Mouse (Mus musculus) intestine, postnatal 0 days (tissue): ENCODE results near the gene Katnbl1. TPM values are rescaled to one million over a fixed set of nuclear protein-coding genes. Genes with fewer than 3 reads are reported as not detected.
A peak's percentile ranks its signal among the peaks of the same experiment; 100 is the strongest.

Experiments
- ATAC-seq: fragments of 200-750 bp; cut with Nextera tagmentation; 2 replicates; pipeline ENCODE4 v1.8.0; 2017; ENCODE audit warnings: mild to moderate bottlenecking, moderate TSS enrichment, moderate library complexity
- H3K27ac ChIP-seq: fragments of 300-500 bp; sonication (generic); 2 replicates; pipeline ENCODE4 v1.5.1; 2014; ENCODE audit warnings: mild to moderate bottlenecking, low read depth, low read length, moderate library complexity
- H3K27me3 ChIP-seq: fragments of 300-500 bp; sonication (generic); replicated peaks from 2 replicates; pipeline ENCODE4 v1.6.1; 2014; ENCODE audit warnings: low read length, mixed read lengths; ENCODE audit not compliant: control insufficient read depth, insufficient read depth
- H3K36me3 ChIP-seq: fragments of 300-500 bp; sonication (generic); 2 replicates; pipeline ENCODE4 v1.6.1; 2014; ENCODE audit warnings: mild to moderate bottlenecking, moderate library complexity; ENCODE audit not compliant: control insufficient read depth, insufficient read depth
- H3K4me1 ChIP-seq: fragments of 300-500 bp; sonication (generic); replicated peaks from 2 replicates; pipeline ENCODE4 v1.6.1; 2014; ENCODE audit warnings: antibody characterized with exemption, low read length, mixed read lengths; ENCODE audit not compliant: control insufficient read depth, insufficient read depth
- H3K4me2 ChIP-seq: fragments of 300-500 bp; sonication (generic); replicated peaks from 2 replicates; pipeline ENCODE4 v1.6.1; 2014; ENCODE audit warnings: low read depth, mild to moderate bottlenecking, moderate library complexity
- H3K4me3 ChIP-seq: fragments of 300-500 bp; sonication (generic); 2 replicates; pipeline ENCODE4 v1.5.1; 2014; ENCODE audit warnings: low read depth, low read length
- H3K9ac ChIP-seq: fragments of 300-500 bp; sonication (generic); 2 replicates; pipeline ENCODE4 v1.6.1; 2014; ENCODE audit warnings: mild to moderate bottlenecking, low read depth, low read length
- H3K9me3 ChIP-seq: fragments of 300-500 bp; sonication (generic); 2 replicates; pipeline ENCODE4 v1.6.1; 2016; ENCODE audit warnings: mixed run types; ENCODE audit not compliant: control insufficient read depth
- CTCF ChIP-seq: sonication (generic); IDR thresholded peaks from 2 replicates; pipeline ENCODE4 v1.5.1; 2016; ENCODE audit warnings: low read depth, mild to moderate bottlenecking, control low read depth, antibody characterized with exemption, moderate library complexity
- WGBS: fragments of 180-500 bp; shearing (Covaris S2); extraction: QIAGEN DNeasy Blood & Tissue Kit; methylation state at CpG from one replicate; pipeline ENCODE4 v1.1.7; 2014; 5-methylcytosine and 5-hydroxymethylcytosine counted together
- polyA plus RNA-seq: library from polyadenylated mRNA; unstranded; fragments of >200 nt; fragmentation: Nextera tagmentation; extraction: Ambion mirVana; gene quantifications from 2 replicates; pipeline ENCODE4 v1.2.1, GENCODE M21; 2015

The Katnbl1 gene
- polyA plus RNA-seq, 1 experiment from 2014 or later, result 17.0 TPM

DNA sequence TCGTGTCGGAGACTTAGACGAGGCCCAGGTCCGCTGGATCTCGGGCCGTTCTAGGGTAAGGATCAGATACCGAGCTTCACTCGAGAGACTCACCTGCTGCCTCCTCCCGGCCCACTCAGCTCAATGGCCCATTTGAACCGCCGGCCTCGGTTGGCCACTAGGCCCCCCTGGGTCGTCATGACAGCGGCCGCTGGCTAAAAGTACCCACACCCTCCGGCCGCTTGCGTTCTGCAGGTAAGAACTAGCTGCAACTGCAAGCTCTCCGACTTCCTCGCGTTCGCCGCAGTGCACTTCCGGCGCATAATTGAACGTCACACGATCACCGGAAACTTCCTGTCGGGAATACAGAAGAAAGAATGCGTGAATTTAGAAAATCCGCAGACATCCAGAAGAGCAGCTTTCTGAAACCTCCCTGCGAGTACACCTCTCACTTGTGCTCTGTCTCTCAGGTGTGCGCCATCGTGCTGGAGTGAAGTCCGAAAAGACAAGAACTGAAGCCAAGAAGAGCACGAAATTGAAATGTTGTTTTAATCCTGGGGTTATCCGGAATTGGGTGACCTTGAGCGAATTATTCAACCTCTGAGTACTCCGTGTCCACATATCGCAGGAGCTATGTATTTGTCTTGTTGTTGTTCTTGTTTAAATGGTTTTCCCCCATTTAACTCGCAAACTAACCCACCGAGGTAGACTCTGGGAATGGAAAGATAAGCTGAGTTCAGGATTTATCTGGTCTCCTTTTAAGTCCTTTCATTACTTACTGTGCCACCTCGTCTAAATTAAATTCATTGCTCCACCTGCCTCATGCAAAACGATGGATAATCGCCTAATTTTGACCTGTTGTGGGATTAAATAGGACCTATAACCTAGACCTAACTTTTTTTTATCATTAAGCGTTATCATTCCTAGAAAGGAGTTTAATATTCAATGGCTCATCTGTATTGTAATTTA is 11.0 kb upstream of the Katnbl1 start, which contains the start of gene Emc4:
Gene Emc4 (minus strand): TSS at position 302 of the 948 bp plus-strand sequence.
- peak within 1 kb of the TSS; percentile 73 for H3K9ac ChIP-seq
- peak within 1 kb of the TSS; percentile 87 for H3K4me2 ChIP-seq
- no peaks in the 10 kb centered on the region; the same call in 1 of the 2 replicates for H3K4me1 ChIP-seq
- TF ChIP-seq CTCF, result no peak
- H3K9me3 ChIP-seq, result no peaks in the 10 kb centered on the region
- 1% methylated on average over 46 of the region's 46 CpGs for WGBS
- H3K4me3 ChIP-seq, result peak within 1 kb of the TSS; percentile 89
- H3K36me3 ChIP-seq, result peaks cover 7% of the 10 kb centered on the region
- peak; percentile 89 for ATAC-seq
- H3K27ac ChIP-seq, result peak within 1 kb of the TSS; percentile 73
- H3K27me3 ChIP-seq, result no peaks in the 10 kb centered on the region

GRCm38 (mm10) chr2:112369941-112370340 is 9.1 kb upstream of the Katnbl1 start:
- no peaks in the 10 kb centered on the region for H3K9me3 ChIP-seq
- no peaks in the 10 kb centered on the region; the same call in 1 of the 2 replicates for H3K4me1 ChIP-seq
- WGBS, result 38% methylated on average over 5 of the region's 5 CpGs
- no peak overlapping the region for H3K9ac ChIP-seq
- no peaks in the 10 kb centered on the region for H3K27me3 ChIP-seq
- H3K36me3 ChIP-seq, result no peaks in the 10 kb centered on the region
- TF ChIP-seq CTCF, result no peak
- ATAC-seq, result no peak
- H3K4me2 ChIP-seq, result no peak overlapping the region
- no peak overlapping the region for H3K27ac ChIP-seq
- no peak overlapping the region for H3K4me3 ChIP-seq

- Histone ChIP-seq H3K36me3 (no peaks in the 10 kb centered on the region), H3K4me3 (no peak overlapping the region), H3K9ac (no peak overlapping the region), H3K4me1 (no peaks in the 10 kb centered on the region), H3K9me3 (no peaks in the 10 kb centered on the region), H3K27me3 (no peaks in the 10 kb centered on the region), H3K27ac (no peak overlapping the region), H3K4me2 (no peak overlapping the region)
- 48% methylated on average over 4 of the region's 4 CpGs for WGBS
- no peak for ATAC-seq
- no peak for TF ChIP-seq CTCF
Measured at GRCm38 (mm10) chr2:112373141-112373540, 5.9 kb upstream of the Katnbl1 start.

DNA sequence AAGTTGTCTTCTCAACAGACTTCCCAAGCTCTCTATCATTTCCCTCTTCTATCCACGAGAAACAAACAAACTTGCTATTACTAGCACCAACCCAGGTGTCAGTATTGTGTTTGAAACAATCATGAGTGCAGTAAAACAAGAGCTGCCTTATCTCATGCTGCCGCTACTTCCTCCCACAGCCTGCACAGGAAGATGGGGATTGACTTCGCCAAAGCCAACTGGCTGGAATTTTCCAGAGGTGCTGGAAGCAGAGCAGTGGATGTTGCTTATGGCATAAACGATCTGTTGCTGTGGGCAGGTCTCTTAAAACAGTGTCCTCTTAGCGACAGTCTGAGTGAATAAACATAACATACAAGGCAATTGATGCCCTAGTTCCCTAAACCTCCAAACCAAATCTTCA is 4.4 kb upstream of the Katnbl1 start:
- WGBS, result 39% methylated on average over 5 of the region's 5 CpGs
- no peak overlapping the region for H3K4me2 ChIP-seq
- no peak overlapping the region for H3K9ac ChIP-seq
- H3K9me3 ChIP-seq, result no peaks in the 10 kb centered on the region
- no peaks in the 10 kb centered on the region for H3K4me1 ChIP-seq
- no peak overlapping the region for H3K4me3 ChIP-seq
- no peak overlapping the region for H3K27ac ChIP-seq
- no peaks in the 10 kb centered on the region for H3K36me3 ChIP-seq
- no peak for ATAC-seq
- H3K27me3 ChIP-seq, result no peaks in the 10 kb centered on the region
- TF ChIP-seq CTCF, result no peak

DNA sequence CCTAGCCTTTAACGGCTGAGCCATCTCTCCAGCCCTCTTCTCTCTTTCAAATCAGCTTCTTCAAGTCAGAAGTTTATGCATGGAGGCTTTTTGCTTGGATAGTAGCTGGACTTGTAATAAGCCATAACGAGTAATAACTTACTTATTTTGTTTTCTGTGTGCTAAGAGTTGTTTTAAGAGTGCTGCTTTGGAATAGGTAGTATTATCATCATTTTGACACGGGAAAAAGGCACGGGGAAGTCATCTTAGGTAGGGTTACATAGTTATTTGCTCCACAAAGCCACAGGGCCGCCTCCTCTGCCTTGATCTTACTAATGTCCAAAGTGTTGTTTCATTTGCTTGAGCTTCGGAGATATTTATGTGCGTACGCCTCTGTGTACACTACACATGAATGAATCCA is 1.1 kb downstream of the Katnbl1 start:
- 24% methylated on average over 8 of the region's 8 CpGs for WGBS
- Histone ChIP-seq H3K36me3 (no peaks in the 10 kb centered on the region), H3K4me3 (peak overlapping the region; percentile 84), H3K9ac (peak overlapping the region; percentile 82), H3K27ac (no peak overlapping the region), H3K27me3 (no peaks in the 10 kb centered on the region), H3K4me2 (peak overlapping the region; percentile 75), H3K4me1 (peaks cover 4% of the 10 kb centered on the region; the same call in 1 of the 2 replicates), H3K9me3 (no peaks in the 10 kb centered on the region)
- no peak for ATAC-seq
- no peak for TF ChIP-seq CTCF

DNA sequence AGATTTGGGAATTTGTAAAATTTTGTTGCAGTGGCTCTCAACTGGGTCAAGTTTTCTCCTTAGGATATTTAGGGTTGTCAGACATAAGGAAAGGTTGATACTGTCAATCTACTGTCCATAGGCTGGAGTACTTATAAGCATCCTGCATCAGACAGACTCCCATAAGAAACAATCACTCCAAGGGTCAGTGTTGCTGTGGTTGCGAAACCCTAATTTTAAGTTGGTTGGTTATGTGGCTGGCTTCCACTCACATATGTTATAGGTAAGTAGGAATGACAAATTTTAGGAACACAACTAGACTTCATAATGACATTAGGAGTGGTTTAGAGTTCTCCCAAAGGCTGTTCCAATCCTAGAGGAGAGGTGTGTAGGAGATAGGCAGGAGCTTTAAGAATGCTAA is 2.2 kb downstream of the Katnbl1 start:
- no peaks in the 10 kb centered on the region for H3K27me3 ChIP-seq
- peaks cover 4% of the 10 kb centered on the region; the same call in 1 of the 2 replicates for H3K4me1 ChIP-seq
- ATAC-seq, result no peak
- no peaks in the 10 kb centered on the region for H3K9me3 ChIP-seq
- no peak overlapping the region for H3K9ac ChIP-seq
- no peak overlapping the region for H3K4me3 ChIP-seq
- no peaks in the 10 kb centered on the region for H3K36me3 ChIP-seq
- 91% methylated on average over 1 of the region's 1 CpGs for WGBS
- no peak overlapping the region for H3K4me2 ChIP-seq
- H3K27ac ChIP-seq, result no peak overlapping the region
- no peak for TF ChIP-seq CTCF
